Mouse (Mus musculus) liver, embryonic 12.5 days (tissue): ENCODE measurements around the gene Defa2. TPM values are rescaled to one million over a fixed set of nuclear protein-coding genes. Genes with fewer than 3 reads are reported as not detected.
"Not testable (repeated sequence)": the region's sequence is repeated elsewhere in the genome, so short reads cannot be mapped to it uniquely, and the experiment has no call there.

Experiments used
- ATAC-seq: fragments of 200-750 bp; cut with Nextera tagmentation; 2 replicates; pipeline ENCODE4 v1.8.0; 2017; ENCODE audit warnings: moderate number of reproducible peaks, mild to moderate bottlenecking, moderate library complexity
- H3K27ac ChIP-seq: fragments of 300-500 bp; sonication (generic); 2 replicates; pipeline ENCODE4 v1.5.1; 2016; ENCODE audit warnings: mild to moderate bottlenecking
- H3K27me3 ChIP-seq: fragments of 300-500 bp; sonication (generic); replicated peaks from 2 replicates; pipeline ENCODE4 v1.6.1; 2016; ENCODE audit warnings: mild to moderate bottlenecking, moderate library complexity
- H3K36me3 ChIP-seq: fragments of 300-500 bp; sonication (generic); 2 replicates; pipeline ENCODE4 v1.6.1; 2016; ENCODE audit warnings: mild to moderate bottlenecking, moderate library complexity
- H3K4me1 ChIP-seq: fragments of 300-500 bp; sonication (generic); 2 replicates; pipeline ENCODE4 v1.6.1; 2016
- H3K4me2 ChIP-seq: fragments of 300-500 bp; sonication (generic); 2 replicates; pipeline ENCODE4 v1.6.1; 2016; ENCODE audit warnings: mild to moderate bottlenecking, moderate library complexity
- H3K4me3 ChIP-seq: fragments of 300-500 bp; sonication (generic); 2 replicates; pipeline ENCODE4 v1.5.1; 2016; ENCODE audit warnings: mild to moderate bottlenecking, moderate library complexity
- H3K9ac ChIP-seq: fragments of 300-500 bp; sonication (generic); 2 replicates; pipeline ENCODE4 v1.6.1; 2016; ENCODE audit warnings: mild to moderate bottlenecking, moderate library complexity
- H3K9me3 ChIP-seq: fragments of 300-500 bp; sonication (generic); replicated peaks from 2 replicates; pipeline ENCODE4 v1.6.1; 2016; ENCODE audit warnings: mild to moderate bottlenecking, moderate library complexity
- WGBS: fragments of 180-500 bp; shearing (Covaris S2); methylation state at CpG from one replicate; pipeline ENCODE4 v1.1.7; 2016; ENCODE audit not compliant: insufficient replicate concordance; 5-methylcytosine and 5-hydroxymethylcytosine counted together
- polyA plus RNA-seq: library from polyadenylated mRNA; unstranded; fragments of >200 nt; fragmentation: Nextera tagmentation; extraction: Ambion mirVana; gene quantifications from 2 replicates; pipeline ENCODE4 v1.2.1, GENCODE M21; 2016

Gene Defa2
- not detected in 2 replicates for polyA plus RNA-seq

DNA sequence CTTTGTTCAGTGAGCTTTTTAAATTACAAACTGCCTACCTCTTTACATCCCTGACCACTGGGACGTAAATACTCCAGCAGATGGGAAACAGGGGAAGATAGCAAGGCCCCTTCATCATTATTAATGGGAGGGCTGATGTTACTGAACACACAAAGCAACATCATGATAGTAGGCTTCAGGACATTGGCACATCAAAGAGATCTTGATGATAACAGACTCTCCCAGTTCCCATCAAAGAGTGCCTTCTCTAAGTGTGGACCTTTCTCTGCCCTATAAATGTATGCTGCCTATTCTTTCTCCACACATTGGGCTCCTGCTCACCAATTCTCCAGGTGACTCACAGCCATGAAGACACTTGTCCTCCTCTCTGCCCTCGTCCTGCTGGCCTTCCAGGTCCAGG is at the start of gene Defa2:
Defa2 (plus strand) TSS at position 301 of the 400 bp plus-strand sequence.
- WGBS: no CpG with 5 or more reads among the region's 2 CpGs
- not testable (repeated sequence) for H3K27ac ChIP-seq, H3K36me3 ChIP-seq

DNA sequence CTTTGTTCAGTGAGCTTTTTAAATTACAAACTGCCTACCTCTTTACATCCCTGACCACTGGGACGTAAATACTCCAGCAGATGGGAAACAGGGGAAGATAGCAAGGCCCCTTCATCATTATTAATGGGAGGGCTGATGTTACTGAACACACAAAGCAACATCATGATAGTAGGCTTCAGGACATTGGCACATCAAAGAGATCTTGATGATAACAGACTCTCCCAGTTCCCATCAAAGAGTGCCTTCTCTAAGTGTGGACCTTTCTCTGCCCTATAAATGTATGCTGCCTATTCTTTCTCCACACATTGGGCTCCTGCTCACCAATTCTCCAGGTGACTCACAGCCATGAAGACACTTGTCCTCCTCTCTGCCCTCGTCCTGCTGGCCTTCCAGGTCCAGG is 13.2 kb downstream of the Defa2 start, which contains the start of gene Defa33:
Defa33 (plus strand) TSS at position 301 of the 400 bp plus-strand sequence.
- H3K9me3 ChIP-seq, H3K36me3 ChIP-seq, H3K27ac ChIP-seq, H3K4me3 ChIP-seq, H3K27me3 ChIP-seq, H3K4me2 ChIP-seq, ATAC-seq, H3K4me1 ChIP-seq, H3K9ac ChIP-seq: not testable (repeated sequence)
- WGBS: no CpG with 5 or more reads among the region's 2 CpGs

More for the DNA sequence above, at the start of gene Defa2:
- H3K4me3 ChIP-seq, H3K27me3 ChIP-seq, H3K4me1 ChIP-seq, H3K9me3 ChIP-seq, H3K4me2 ChIP-seq, H3K9ac ChIP-seq, ATAC-seq: not testable (repeated sequence)

DNA sequence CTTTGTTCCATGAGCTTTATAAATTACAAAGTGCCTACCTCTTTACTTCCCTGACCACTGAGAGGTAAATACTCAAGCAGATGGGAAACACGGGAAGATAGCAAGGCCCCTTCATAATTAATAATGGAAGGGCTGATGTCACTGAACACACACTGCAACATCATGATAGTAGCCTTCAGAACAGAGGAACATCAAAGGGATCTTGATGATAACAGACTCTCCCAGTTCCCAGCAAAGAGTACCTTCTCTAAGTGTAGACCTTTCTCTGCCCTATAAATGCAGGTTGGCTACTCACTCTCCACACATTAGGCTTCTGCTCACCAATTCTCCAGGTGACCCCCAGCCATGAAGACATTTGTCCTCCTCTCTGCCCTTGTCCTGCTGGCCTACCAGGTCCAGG is 48.8 kb downstream of the Defa2 start, which contains the start of gene Defa36:
Defa36 (plus strand) TSS at position 301 of the 400 bp plus-strand sequence.
- H3K27ac ChIP-seq, H3K36me3 ChIP-seq, H3K4me3 ChIP-seq, ATAC-seq, H3K27me3 ChIP-seq, H3K4me1 ChIP-seq, H3K4me2 ChIP-seq, H3K9ac ChIP-seq, H3K9me3 ChIP-seq: not testable (repeated sequence)
- WGBS: no CpG with 5 or more reads among the region's 1 CpGs

Other genes with a start within 250 kb of the Defa2 start
- not detected in 2 replicates for gene Defa30, start 243.9 kb upstream of the Defa2 start, polyA plus RNA-seq
- gene Defa22, start 216.2 kb upstream of the Defa2 start, polyA plus RNA-seq: not detected in 2 replicates
- gene Defa31, start 186.9 kb upstream of the Defa2 start, polyA plus RNA-seq: not detected in 2 replicates
- not detected in 2 replicates for gene Gm15293, start 177.0 kb upstream of the Defa2 start, polyA plus RNA-seq
- gene Gm15292, start 128.8 kb upstream of the Defa2 start, polyA plus RNA-seq: not detected in 2 replicates
- not detected in 2 replicates for gene Defa27, start 63.0 kb upstream of the Defa2 start, polyA plus RNA-seq
- gene Defa29, start 51.5 kb upstream of the Defa2 start, polyA plus RNA-seq: not detected in 2 replicates
- not detected in 2 replicates for gene Defa33, start 13.3 kb downstream of the Defa2 start, polyA plus RNA-seq
- not detected in 2 replicates for gene Defa36, start 48.9 kb downstream of the Defa2 start, polyA plus RNA-seq
- gene Gm7849, start 78.0 kb downstream of the Defa2 start, polyA plus RNA-seq: not detected in 2 replicates
- gene Defa20, start 130.7 kb downstream of the Defa2 start, polyA plus RNA-seq: not detected in 2 replicates
- gene Defa32, start 150.5 kb downstream of the Defa2 start, polyA plus RNA-seq: not detected in 2 replicates
- not detected in 2 replicates for gene Defa37, start 186.9 kb downstream of the Defa2 start, polyA plus RNA-seq
- not detected in 2 replicates for gene Defa28, start 204.5 kb downstream of the Defa2 start, polyA plus RNA-seq
- gene Gm7861, start 216.0 kb downstream of the Defa2 start, polyA plus RNA-seq: not detected in 2 replicates
- gene Defa26, start 239.7 kb downstream of the Defa2 start, polyA plus RNA-seq: not detected in 2 replicates